Mouse (Mus musculus) CH12.LX (cell line): ENCODE results near the gene Fam107b. TPM values are rescaled to one million over a fixed set of nuclear protein-coding genes. Genes with fewer than 3 reads are reported as not detected.

ENCODE experiments used
- DNase-seq: peaks from one replicate; pipeline ENCODE4 v3.0.0-alpha.2; 2013; ENCODE audit errors: extremely low read depth
- H3K27ac ChIP-seq: 2 replicates; pipeline ENCODE4 v1.5.1; 2012; ENCODE audit warnings: low read depth, mild to moderate bottlenecking, control low read depth, moderate library complexity; ENCODE audit not compliant: insufficient read depth
- H3K27me3 ChIP-seq: replicated peaks from 2 replicates; pipeline ENCODE3; 2012; ENCODE audit warnings: inconsistent platforms
- H3K36me3 ChIP-seq, 2 experiments: replicated peaks in 1 of 2; 2 replicates each; pipeline versions ENCODE3 to v1.6.1; 2012; ENCODE audit warnings: inconsistent platforms in 1 of 2, low read length in 1 of 2, mild to moderate bottlenecking in 1 of 2, mixed read lengths in 1 of 2, moderate library complexity in 1 of 2; ENCODE audit not compliant: control insufficient read depth in 1 of 2, insufficient read depth in 1 of 2
- H3K4me1 ChIP-seq, 2 experiments: 2 replicates each; pipeline ENCODE4 v1.6.1; 2012; ENCODE audit warnings: inconsistent platforms in 1 of 2, moderate library complexity in 1 of 2; ENCODE audit not compliant: insufficient read depth in 2 of 2, control insufficient read depth in 1 of 2
- H3K4me2 ChIP-seq: 2 replicates; pipeline ENCODE4 v1.6.1; 2012; ENCODE audit warnings: low read depth, mild to moderate bottlenecking, control low read depth; ENCODE audit not compliant: poor library complexity, insufficient read depth, severe bottlenecking
- H3K4me3 ChIP-seq, 3 experiments: fragments of 150-350 bp in 1 of 3; sonication (generic) in 1 of 3; replicated peaks in 1 of 3; 2 replicates each; pipeline versions ENCODE3 to v1.5.1; 2011 to 2012; ENCODE audit warnings: low read depth in 2 of 3, low read length in 2 of 3, mild to moderate bottlenecking in 2 of 3, moderate library complexity in 2 of 3, control low read depth in 1 of 3, improper control_type of control experiment in 1 of 3, inconsistent platforms in 1 of 3, mixed read lengths in 1 of 3; ENCODE audit not compliant: poor library complexity in 1 of 3
- H3K79me2 ChIP-seq: replicated peaks from 2 replicates; pipeline ENCODE4 v1.6.1; 2012; ENCODE audit warnings: mild to moderate bottlenecking, moderate library complexity; ENCODE audit not compliant: control insufficient read depth, poor library complexity, insufficient read depth, severe bottlenecking; ENCODE audit errors: extremely low read depth
- H3K9ac ChIP-seq: 2 replicates; pipeline ENCODE4 v1.6.1; 2012; ENCODE audit warnings: low read depth, mild to moderate bottlenecking, control low read depth, moderate library complexity; ENCODE audit not compliant: insufficient read depth
- H3K9me3 ChIP-seq: replicated peaks from 2 replicates; pipeline ENCODE3; 2012; ENCODE audit warnings: low read length, inconsistent platforms, mixed read lengths
- CHD1 ChIP-seq: IDR thresholded peaks from 2 replicates; pipeline ENCODE4 v1.6.1; 2012; ENCODE audit warnings: low read depth, low read length, improper control_type of control experiment, inconsistent platforms
- CTCF ChIP-seq, 2 experiments: IDR thresholded peaks in 1 of 2; conservative IDR thresholded peaks in 1 of 2; 2 replicates each; pipeline ENCODE4 v1.5.1; 2011 to 2012; ENCODE audit warnings: low read depth in 2 of 2, low read length in 2 of 2, improper control_type of control experiment in 1 of 2, inconsistent platforms in 1 of 2, mild to moderate bottlenecking in 1 of 2, moderate library complexity in 1 of 2
- E2F4 ChIP-seq: IDR thresholded peaks from 2 replicates; pipeline ENCODE4 v1.6.1; 2011; ENCODE audit warnings: low read depth, low read length, improper control_type of control experiment; ENCODE audit not compliant: insufficient replicate concordance
- ELF1 ChIP-seq: IDR thresholded peaks from 2 replicates; pipeline ENCODE4 v1.6.1; 2014; ENCODE audit warnings: low read depth, mild to moderate bottlenecking, inconsistent platforms, low read length, improper control_type of control experiment
- EP300 ChIP-seq: IDR thresholded peaks from 2 replicates; pipeline ENCODE4 v1.6.1; 2011; ENCODE audit warnings: low read length, improper control_type of control experiment
- ETS1 ChIP-seq: conservative IDR thresholded peaks from 2 replicates; pipeline ENCODE4 v1.6.1; 2012; ENCODE audit warnings: low read depth, mild to moderate bottlenecking, inconsistent platforms, low read length, improper control_type of control experiment, moderate library complexity
- GABPA ChIP-seq: IDR thresholded peaks from 2 replicates; pipeline ENCODE4 v1.6.1; 2012; ENCODE audit warnings: low read depth, low read length, improper control_type of control experiment, inconsistent platforms; ENCODE audit not compliant: insufficient replicate concordance
- HCFC1 ChIP-seq: IDR thresholded peaks from 2 replicates; pipeline ENCODE4 v1.6.1; 2012; ENCODE audit warnings: low read depth, mild to moderate bottlenecking, inconsistent platforms, low read length, improper control_type of control experiment
- KAT2A ChIP-seq: IDR thresholded peaks from 2 replicates; pipeline ENCODE4 v1.6.1; 2012; ENCODE audit warnings: low read length, improper control_type of control experiment, inconsistent platforms; ENCODE audit not compliant: insufficient replicate concordance
- MXI1 ChIP-seq: IDR thresholded peaks from 2 replicates; pipeline ENCODE4 v1.6.1; 2011; ENCODE audit warnings: mild to moderate bottlenecking, low read depth, low read length, improper control_type of control experiment
- POLR2A ChIP-seq: IDR thresholded peaks from 2 replicates; pipeline ENCODE4 v1.6.1; 2011; ENCODE audit warnings: low read depth, mild to moderate bottlenecking, improper control_type of control experiment, low read length
- RAD21 ChIP-seq: IDR thresholded peaks from 2 replicates; pipeline ENCODE4 v1.6.1; 2011; ENCODE audit warnings: low read depth, mild to moderate bottlenecking, low read length, improper control_type of control experiment, moderate library complexity
- SIN3A ChIP-seq: IDR thresholded peaks from 2 replicates; pipeline ENCODE4 v1.6.1; 2012; ENCODE audit warnings: low read length, improper control_type of control experiment, inconsistent platforms
- TCF12 ChIP-seq: IDR thresholded peaks from 2 replicates; pipeline ENCODE4 v1.6.1; 2014; ENCODE audit warnings: low read depth, mild to moderate bottlenecking, inconsistent platforms, low read length, improper control_type of control experiment
- USF1 ChIP-seq: IDR thresholded peaks from 2 replicates; pipeline ENCODE4 v1.6.1; 2014; ENCODE audit warnings: low read depth, mild to moderate bottlenecking, inconsistent platforms, low read length, improper control_type of control experiment
- ZC3H11A ChIP-seq: IDR thresholded peaks from 2 replicates; pipeline ENCODE4 v1.6.1; 2012; ENCODE audit warnings: low read depth, mild to moderate bottlenecking, inconsistent platforms, low read length, improper control_type of control experiment
- ZMIZ1 ChIP-seq: IDR thresholded peaks from 2 replicates; pipeline ENCODE4 v1.6.1; 2012; ENCODE audit warnings: low read depth, mild to moderate bottlenecking, inconsistent platforms, low read length, improper control_type of control experiment
- ZNF384 ChIP-seq: IDR thresholded peaks from 2 replicates; pipeline ENCODE4 v1.6.1; 2012; ENCODE audit warnings: low read depth, low read length, improper control_type of control experiment, inconsistent platforms
- dilution Hi-C: fragments of 300-500 bp; cut with MboI; formaldehyde crosslinking; loops from 2 replicates; pipeline ENCODE4 v1.14.3; 2020; ENCODE audit warnings: low sequenced_read_pairs; ENCODE audit not compliant: extremely low pct_unique_long_range_greater_than_20kb, extremely low pct_ligation_motif_present
- in situ Hi-C: fragments of 300-500 bp; cut with MboI; formaldehyde crosslinking; loops from 3 replicates; pipeline ENCODE4 v1.14.3; 2019; ENCODE audit warnings: low sequenced_read_pairs, low pct_ligation_motif_present, low pct_unique_long_range_greater_than_20kb, mixed read lengths
- polyA plus RNA-seq: library from polyadenylated mRNA; unstranded; fragments of >175 nt; gene quantifications from 2 replicates; pipeline ENCODE4 v1.2.1, GENCODE M21; 2012; ENCODE audit warnings: low read depth; ENCODE audit not compliant: insufficient read length
- total RNA-seq, 2 experiments: library from RNA; depleted of rRNA; stranded (reverse); fragments of 300-350 nt in 1 of 2; fragments of >200 nt in 1 of 2; gene quantifications; 2 replicates each; pipeline ENCODE4 v1.2.3; 2012 to 2014

Gene Fam107b
- total and polyA plus RNA-seq, 3 experiments = 42.6 to 113 (median 71.7) TPM

- Histone ChIP-seq H3K36me3 (peaks cover 2 to 41% of the 10 kb centered on the region in 2 experiments), H3K4me1 (peaks cover 31 to 77% of the 10 kb centered on the region in 2 experiments), H3K9me3 (no peaks in the 10 kb centered on the region), H3K79me2 (peaks cover 65% of the 10 kb centered on the region), H3K27me3 (no peaks in the 10 kb centered on the region), H3K4me2 (no peak overlapping the region), H3K27ac (no peak overlapping the region), H3K9ac (no peak overlapping the region), H3K4me3 (no peak overlapping the region)
- no peak for DNase-seq
- dilution Hi-C loops (no loop called here), in situ Hi-C loops (no loop called here)
- no peak for TF ChIP-seq ETS1
- TF ChIP-seq USF1 = no peak
- no peak for TF ChIP-seq ZNF384
- no peak for TF ChIP-seq TCF12
- TF ChIP-seq ELF1 = no peak
Measured at GRCm38 (mm10) chr2:3729586-3729985, 159.3 kb downstream of the Fam107b start.

- Histone ChIP-seq H3K4me3 (no peak overlapping the region), H3K4me2 (no peak overlapping the region), H3K79me2 (peaks cover 64% of the 10 kb centered on the region), H3K9me3 (no peaks in the 10 kb centered on the region), H3K36me3 (peaks cover 2 to 48% of the 10 kb centered on the region in 2 experiments), H3K27me3 (no peaks in the 10 kb centered on the region), H3K4me1 (peaks cover 20 to 66% of the 10 kb centered on the region in 2 experiments), H3K9ac (no peak overlapping the region), H3K27ac (no peak overlapping the region)
- in situ Hi-C loops = no loop called here
- DNase-seq = no peak
- dilution Hi-C loops = no loop called here
- TF ChIP-seq MXI1 (no peak), EP300 (no peak), E2F4 (no peak), ZMIZ1 (no peak), HCFC1 (no peak), USF1 (no peak), CHD1 (no peak), SIN3A (no peak), ZC3H11A (no peak), POLR2A (no peak), GABPA (no peak), CTCF (conservative IDR thresholded peaks at IDR 0.05 in 1 of 2, IDR thresholded peaks at IDR 0.05 in 1 of 2; ENCODE audit: low read depth in 2 of 2, low read length in 2 of 2) (no peak), RAD21 (no peak), KAT2A (no peak)
Measured at GRCm38 (mm10) chr2:3730744-3731143, 160.5 kb downstream of the Fam107b start.
